Mouse (Mus musculus) embryo, embryonic 9.5 days (tissue): ENCODE results near the gene Dlx2.

ENCODE experiments used
- DNase-seq: peaks from one replicate; pipeline ENCODE4 v3.0.0-alpha.2; 2017; ENCODE audit errors: extremely low spot score

The Dlx2 gene

DNA sequence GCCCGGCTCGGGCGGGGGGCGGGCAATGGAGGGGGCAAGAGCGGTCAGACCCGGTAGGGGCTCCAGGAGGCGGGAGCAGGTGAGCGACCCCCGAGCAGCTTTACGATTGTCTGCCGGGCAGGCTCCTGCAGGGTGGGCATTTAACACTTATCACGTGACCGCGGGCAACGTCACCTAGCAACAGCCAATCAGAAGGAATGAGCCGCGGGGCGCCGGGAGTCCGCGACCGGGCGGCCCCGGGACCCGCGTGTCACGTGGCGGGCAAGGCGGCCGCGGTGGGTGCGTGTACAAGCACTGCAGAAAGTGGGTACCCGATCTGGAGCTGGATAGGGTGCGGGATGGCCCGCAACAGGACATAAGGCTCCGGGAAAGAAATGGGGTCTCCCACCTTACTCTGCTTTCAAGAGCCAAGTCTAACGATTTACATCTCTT, at the start of gene Dlx2:
TSS of gene Dlx2 (minus strand) at position 115 of the 432 bp plus-strand sequence.
- DNase-seq = peak; percentile 90

DNA sequence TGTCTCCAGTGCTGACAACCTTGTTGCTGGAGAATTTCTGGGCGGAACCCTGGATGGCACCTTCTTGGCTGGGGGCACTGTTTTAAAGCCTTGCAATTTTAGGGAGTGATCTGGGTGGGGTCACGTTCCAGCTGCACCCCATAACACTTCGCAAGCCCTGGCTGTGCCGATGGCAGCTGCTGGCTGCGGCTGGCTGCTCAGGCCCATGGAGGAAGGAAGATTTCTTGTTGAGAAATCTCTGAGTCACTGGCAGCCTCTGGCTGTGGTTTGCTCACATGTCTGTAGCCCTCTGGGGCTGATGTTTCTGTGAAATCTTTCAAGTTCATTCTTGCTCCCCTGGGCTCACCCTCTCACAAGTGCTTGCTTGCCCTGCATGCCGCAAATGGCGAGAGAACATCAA, 47.9 kb upstream of the Dlx2 start:
- no peak for DNase-seq

DNA sequence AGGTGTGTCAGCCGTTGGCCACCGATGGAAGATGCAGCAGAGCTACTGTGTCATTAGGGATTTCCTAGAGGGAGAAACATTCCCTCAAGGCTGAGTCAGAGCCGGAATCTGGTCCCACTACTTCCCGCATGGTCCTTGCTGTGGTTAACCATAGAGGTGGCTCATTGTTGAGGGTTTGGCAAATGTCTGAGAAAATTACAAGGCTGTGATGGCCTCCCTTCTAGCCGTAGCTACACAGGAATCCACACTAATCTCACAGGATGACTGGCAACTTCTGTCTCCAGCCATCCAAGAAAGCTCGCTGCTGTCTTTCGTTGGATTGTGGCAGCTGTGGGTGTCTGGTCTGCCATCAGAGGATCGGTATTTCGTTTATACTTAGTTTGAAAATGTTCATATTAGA, 42.6 kb upstream of the Dlx2 start:
- DNase-seq = no peak

DNA sequence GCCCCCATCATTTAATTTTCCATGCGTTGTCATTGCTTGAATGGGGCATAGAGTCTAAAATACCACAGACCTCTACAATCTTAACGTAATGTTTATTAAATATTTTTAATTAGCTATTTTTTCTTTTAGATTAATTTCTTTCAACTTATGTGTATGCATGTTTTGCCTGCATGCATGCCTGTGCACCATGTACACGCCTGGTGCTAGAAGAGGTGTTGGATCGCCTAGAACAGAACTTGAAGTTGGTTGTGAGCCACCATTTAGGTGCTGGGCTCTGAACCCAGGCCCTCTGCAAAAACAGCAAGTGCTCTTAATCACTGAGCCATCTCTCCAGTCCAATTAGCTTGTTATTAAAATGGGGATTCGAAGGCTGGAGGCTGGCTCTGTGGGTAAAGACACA, 34.9 kb upstream of the Dlx2 start:
- DNase-seq = no peak

DNA sequence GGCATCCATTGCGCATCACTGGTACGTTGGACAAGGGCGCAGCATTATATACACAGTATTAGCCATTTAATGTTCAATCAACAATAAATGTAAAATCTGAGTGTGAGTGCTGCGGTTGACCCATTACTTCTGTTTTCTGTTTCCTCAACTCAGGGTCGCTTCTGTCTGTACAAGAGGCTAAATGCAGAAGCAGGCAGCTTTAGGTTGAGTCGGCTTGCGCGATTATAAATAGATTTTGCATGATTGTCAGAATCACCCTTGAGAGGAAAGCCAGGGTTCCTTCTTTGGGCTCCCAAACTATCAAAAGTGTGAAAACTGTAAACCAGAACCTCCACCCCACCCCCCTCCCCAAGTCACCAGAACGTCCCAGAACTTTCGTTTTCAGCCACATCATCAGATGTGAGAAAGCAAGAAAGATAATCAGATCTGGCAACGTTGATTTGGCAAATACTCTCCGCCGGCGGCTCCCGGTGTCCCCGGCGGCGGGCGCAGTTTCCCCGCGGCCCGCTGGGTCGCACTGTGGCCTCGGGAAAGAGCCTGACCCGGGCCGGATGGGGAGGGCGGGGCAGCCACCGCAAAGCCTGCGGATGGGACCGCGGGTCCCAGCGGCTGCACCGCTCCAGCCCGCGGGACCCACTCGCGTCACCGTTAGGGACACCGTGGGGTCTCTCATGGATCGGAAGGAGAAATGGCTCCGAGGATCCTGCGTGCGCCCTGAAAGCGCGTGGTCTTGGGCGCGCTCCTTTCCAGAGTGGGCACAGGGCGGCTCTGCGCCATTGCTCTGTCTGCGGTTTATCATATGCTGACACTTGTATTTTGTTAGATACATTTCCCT, 34.3 kb upstream of the Dlx2 start:
- peak; percentile 73 for DNase-seq

DNA sequence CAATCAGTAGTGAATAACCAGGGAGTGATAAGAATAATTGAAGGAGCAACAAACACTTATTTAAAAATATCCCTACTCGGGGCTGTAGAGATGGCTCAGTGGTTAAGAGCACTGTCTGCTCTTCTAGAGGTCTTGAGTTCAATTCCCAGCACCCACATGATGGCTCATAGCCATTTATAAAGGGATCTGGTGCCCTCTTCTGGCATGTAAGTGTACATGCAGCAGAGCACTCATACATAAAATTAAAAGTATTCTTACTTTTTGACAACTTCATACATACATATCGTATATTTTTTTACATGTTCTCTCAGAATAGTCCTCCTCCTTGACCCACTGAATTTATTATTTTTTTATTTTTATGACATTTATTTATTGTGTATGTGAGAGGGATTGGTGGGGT, 30.5 kb upstream of the Dlx2 start:
- DNase-seq = no peak

DNA sequence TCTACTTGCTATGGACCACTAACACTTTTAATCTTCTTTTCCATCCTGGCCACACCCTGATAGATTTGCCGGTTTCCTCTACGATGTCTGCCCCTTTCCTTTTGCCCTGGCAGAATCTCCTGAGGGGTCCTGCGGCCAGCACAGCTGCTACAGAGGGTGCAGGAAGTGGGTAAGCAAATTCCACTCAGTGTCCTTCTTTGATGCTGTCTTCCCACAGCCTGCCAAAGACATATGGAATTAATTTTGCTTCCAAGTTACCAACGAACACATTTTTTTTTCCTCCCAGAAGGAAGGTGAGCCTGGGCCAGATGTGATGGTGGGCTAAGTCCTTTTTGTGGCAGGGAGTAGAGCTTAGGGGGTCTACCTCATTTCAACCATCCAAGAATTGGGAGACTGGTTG, 27.2 kb upstream of the Dlx2 start:
- DNase-seq = no peak

DNA sequence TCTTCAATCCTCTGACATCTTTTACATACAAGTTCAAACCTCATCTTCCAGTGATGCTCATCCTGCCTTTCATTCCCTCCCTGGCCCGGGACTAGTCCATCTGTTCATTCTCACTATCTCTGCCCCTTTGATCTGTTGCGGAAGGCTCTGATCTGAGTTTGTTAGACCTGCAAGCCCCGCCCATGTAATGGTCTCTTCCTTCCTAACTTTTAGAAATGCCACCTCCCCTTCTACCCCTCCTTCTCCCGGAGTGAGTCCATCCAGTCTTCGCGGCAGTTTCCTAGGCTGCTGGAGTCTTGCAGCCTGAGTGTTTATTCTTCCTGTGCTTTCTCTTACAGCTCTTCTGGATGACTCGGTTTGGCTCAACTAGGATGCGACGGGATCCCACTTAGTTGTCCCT, 19.9 kb upstream of the Dlx2 start:
- no peak for DNase-seq

DNA sequence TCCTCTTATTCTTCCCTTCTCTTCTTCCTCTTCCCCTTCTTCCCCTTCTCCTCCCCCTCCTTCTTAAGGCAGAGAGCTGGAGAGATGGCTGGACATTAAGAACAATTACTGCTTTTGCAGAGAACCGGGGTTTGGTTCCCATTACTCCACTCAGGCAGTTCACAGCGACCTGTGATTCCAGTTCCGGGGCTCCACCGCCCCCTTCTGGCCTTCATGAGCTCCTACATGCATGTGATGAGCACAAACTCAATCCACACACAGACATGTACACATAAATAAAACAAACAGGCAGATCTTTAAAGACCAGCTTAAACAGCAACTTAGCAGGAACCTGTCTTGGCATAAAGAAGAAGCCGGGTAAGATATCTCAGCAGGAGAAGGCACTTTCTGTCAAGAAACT, 9.5 kb upstream of the Dlx2 start:
- no peak for DNase-seq

DNA sequence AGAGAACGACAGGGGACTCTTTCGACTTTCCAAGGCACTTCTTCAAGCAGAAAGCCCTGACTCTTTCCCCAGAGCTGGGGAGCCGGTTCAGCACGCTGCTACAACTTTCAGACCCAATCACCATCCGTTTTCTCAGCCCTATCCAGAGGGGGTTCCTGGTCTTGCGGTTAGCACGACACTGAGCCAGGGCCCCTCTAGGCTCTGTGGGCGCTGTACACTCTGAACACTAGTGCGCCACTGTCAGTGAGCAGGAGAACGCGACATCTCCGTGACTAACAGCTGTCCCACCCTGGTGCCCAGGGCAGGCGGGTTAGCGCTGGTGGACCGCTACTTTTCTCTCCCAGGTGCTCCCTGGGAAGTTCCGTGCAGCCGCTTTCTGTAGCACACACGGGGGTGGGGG, 5.2 kb upstream of the Dlx2 start:
- DNase-seq = peak; percentile 15

DNA sequence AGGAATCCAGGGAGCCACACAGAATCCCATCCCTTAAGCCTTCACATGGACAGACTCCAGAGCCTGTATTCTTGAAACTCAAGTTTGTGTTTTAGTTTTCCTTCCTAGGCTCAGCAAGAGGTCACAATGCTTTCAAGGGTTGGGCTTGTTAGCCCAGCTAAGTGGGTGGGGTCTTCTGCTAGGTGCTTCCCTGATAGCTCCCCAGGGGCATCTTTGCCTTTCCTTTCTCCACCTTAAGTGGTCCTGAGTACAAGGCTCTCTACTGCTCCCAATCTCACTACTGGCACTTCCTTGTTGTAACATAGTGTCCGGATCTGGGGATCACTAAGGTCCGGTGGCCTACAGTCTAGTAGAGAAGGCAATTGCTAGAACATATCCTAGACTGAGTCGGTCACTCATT, 3.8 kb upstream of the Dlx2 start:
- DNase-seq = no peak

DNA sequence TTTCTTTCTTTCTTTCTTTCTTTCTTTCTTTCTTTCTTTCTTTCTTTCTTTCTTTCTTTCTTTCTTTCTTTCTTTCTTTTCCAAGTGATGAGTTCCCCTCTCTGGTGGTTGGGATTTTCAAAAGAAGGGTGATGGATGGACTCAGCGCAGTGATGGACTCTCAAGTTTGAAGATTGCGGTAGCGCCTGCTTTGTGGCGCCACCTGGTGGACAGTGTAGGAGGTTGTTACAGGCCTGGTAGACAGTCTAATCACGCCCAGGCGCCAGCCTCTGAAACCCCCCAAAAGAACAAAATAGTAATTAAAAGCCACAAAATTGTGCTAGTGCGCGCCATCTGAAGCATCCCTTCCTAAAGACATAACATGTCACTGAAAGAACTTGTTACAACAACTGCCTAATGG, 1.3 kb upstream of the Dlx2 start:
- peak; percentile 80 for DNase-seq

DNA sequence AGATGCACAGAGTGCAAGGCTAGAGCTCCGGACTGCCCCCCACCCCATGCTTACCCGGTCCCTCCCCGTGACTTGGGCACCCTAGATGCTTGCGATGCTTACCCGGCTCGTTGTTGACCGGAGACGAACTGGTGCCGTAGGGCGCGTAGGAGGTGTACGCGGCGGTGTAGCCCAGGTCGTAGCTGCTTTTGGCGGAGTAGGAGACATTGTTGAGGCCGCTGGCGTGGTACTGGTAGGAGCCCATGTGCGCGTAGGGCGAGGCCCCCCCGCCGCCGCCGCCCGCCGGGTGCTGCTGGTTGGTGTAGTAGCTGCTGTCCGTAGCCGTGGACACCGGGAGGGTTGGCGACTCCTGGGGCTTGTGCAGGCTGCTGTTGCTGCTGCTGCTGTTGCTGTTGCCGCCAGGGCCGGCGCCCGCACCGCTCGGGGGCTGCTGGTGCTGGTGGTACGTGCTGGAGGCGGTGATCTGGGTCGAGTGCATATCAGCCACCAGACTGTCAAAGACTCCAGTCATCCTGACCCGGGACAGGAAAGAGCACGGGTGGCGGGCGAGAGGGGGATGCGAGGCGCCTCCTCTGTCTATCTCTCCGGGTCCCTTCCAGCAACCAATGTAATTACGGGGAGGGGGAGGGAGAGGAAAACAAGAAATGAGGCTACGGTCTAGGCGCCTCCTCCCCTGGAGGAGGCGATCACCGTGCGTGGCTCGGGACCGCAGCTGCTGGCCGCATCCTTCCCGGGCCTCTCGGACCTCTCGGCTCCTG, 493 bp downstream of the Dlx2 start:
- peak; percentile 75 for DNase-seq

DNA sequence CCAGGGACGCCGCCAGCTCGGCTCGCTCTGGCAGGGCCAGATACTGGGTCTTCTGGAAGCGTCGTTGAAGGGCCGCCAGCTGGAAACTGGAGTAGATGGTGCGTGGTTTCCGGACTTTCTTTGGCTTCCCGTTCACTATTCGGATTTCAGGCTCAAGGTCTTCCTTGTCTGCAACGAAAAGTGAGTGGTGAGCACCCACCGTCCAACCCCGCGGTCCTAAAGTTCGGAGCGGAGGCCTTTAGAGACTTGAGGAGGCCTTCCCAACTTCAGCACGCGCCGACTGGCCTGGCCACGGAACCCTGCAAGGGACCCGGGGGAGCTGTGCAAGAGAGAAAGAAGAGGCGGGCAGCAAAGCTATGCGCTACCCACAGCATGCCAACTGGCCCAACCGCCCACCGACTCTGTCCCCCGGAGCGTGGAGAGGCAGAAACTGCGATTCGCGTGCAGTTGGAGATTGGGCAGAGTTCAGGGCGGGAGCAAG, 1.1 kb downstream of the Dlx2 start:
- peak; percentile 55 for DNase-seq

DNA sequence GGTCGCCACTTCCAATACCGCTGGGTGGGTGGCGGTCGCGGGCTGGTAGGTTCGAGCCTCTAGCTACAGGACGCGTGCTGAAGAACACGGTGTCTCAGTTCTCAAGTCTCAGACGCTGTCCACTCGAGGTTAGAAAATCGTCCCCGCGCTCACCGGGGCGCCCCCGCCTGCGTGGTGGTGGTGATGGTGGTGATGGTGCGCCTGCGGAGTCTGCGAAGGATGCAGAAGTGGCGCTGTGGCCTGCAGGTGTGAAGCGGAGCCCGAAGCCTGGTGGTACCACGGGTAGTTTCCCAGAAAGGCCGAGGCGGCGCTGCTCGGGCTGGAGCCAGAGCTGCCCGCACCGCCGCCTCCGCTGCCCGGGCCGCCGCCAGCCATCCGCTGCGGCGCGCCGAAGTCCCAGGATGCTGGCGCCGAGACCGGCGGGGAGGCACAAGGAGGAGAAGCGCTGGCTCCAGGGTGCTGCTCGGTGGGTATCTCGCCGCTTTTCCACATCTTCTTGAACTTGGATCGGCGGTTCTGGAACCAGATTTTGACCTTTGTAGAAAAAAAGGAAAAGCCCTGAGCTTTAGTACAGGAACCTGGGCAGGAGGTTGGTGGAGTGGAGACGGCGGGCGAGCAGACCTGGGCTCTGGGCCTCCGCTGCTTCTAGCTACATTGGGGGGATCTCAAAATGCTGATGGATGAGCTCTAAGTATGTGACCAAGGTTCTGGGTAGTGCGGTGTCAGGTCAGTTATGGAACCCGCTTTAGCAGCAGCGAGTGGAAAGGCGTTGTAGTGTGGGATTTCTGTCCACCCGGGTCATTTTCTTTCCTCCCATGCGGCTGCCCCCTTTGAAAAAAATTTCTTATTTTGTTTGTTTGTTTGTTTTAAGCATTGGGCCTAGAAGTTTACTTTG, 1.9 kb downstream of the Dlx2 start:
- DNase-seq = peak; percentile 70

DNA sequence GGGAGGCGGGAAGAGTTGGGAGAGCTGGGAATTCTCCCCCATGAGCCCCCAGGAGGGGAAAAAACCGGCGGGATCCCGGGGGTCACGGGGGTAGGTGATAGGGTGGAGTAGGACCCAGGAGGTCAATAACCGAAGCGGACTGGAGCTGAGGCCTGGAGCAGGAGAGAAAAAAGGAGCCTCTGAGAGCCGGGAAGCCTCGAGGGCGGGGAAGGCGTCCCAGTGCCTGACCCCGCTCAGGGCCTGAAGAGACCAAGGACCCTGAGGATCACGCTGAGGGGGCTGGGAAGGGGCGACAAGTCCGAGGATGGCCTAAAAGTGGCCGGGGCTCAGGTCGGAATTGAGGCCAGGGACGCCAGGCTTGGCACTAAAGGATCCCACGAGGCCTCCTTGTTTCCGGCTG, 2.6 kb downstream of the Dlx2 start:
- DNase-seq = peak; percentile 59

DNA sequence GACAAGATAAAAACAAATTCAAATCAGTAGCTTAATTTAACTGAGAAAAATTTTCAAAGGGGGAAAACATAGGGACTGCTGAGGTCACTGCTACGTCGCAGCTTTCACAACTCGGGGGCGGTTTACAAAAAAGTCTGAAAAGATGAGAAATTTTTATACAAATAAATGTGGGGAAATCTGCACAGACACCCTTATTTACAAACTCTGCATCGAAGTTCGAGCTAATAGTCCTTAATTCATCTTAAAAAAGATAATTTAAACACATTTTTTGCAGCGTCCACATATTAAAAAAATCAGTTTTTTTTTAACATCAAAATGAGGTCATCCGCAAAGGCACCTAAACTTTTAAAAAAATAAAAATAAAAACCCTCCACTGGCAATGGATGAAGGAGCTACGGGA, 3.0 kb downstream of the Dlx2 start:
- DNase-seq = no peak

DNA sequence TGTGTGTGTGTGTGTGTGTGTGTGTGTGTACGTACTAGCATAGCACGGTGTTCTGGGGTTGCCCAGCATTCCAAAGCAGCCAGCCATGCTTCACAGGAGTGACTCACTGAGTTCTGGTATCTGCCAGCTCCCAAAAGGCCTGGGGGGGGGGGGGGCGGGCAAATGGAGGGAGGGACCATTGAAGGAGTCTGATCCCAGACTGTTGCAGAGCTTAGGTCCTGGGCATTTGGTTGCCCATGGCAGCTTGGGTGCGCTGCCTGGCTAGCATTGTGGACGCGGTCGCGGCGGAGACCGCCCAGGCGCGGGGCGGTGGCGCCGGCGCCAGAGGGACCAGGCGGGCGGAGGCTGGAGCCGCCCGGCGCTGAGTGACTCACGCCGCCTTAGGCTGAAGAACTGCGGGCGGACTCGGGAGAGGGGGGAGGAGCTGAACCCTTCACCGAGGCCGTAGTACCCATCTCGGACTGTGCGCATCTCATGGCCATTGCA, 3.7 kb downstream of the Dlx2 start:
- DNase-seq = peak; percentile 70

DNA sequence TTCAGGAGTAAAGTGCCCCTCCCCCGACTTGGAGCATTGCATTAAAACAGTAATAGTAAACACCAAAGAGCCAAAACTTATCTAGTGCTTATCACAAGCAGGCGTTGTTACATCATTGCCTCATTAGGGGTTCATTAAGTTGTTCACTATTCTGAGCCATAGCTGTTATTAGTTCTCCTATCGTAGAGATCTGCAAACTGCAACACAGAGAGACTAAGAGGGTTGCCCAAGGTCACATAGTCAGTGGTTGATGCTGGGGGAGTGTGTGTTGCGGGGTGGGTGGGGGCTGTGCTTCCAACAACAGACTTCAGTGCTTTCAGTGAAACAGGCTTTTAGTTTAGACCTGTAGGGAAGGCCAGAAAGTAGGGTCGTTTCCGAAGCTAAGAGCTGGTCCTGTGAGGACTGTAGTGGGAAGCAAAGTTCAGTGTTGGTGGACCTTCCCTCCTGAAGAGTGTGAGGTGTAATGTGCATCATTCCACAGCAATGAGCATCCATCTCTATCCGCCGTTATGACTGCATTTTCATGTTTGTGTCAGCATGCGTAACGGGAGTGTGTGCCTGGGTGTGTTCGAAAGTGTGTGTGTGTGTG, 4.2 kb downstream of the Dlx2 start:
- no peak for DNase-seq

DNA sequence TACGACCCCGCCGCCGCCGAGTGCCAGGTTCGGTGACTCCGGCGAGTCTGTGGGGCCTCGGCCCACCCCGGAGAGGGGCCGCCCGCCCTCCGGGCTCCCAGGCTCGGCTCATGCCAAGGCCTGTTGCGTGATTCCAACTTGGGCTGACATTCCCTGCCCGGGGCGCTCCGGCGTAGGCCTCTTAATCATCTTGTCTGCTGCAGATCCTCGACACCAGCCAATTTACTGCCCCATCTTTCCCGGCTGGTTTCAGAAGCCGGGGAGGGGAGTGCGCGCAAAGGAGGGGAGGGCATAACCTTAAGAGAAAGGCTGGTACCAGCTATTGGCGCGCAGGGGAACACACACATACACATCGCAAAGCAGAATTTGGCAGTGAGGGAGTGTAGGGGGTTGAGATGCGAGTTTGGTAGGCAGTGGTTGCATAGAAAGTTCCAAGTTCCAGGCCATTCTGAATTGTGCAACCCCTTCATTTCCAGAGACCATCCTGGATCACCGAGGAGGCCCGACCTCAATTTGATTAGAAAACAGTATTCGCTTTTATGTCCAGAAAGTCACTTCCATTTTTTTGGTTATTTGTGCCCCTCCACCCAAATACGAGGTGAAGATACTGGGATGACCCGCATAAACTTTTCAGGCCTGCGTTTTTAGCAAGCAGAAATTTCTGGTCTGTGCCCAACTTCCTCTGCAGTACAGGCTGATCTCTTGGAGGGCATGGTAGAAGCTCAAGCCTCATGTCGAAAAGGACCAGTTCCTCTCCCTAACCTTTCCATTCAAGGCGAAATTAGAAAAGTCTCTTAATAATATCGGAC, 4.9 kb downstream of the Dlx2 start:
- DNase-seq = no peak
